Mouse (Mus musculus) cortical plate, adult 2 months (tissue): Measurements from ENCODE around the gene Lpp. TPM values are rescaled to one million over a fixed set of nuclear protein-coding genes. Genes with fewer than 3 reads are reported as not detected.

Experiments
- H3K27ac ChIP-seq: fragments of 200-500 bp; 2 replicates; pipeline ENCODE4 v1.5.1; 2012; ENCODE audit warnings: low read length, control low read depth, inconsistent platforms; ENCODE audit not compliant: insufficient read depth
- H3K4me1 ChIP-seq: fragments of 200-500 bp; 2 replicates; pipeline ENCODE4 v1.6.1; 2011; ENCODE audit warnings: low read length; ENCODE audit not compliant: control insufficient read depth, insufficient read depth
- H3K4me3 ChIP-seq: fragments of 200-500 bp; 2 replicates; pipeline ENCODE4 v1.5.1; 2011; ENCODE audit warnings: mild to moderate bottlenecking, low read length, control low read depth; ENCODE audit not compliant: insufficient read depth
- CTCF ChIP-seq: fragments of 200-500 bp; IDR thresholded peaks from 2 replicates; pipeline ENCODE4 v1.5.1; 2011; ENCODE audit warnings: mild to moderate bottlenecking, control low read depth, low read length; ENCODE audit not compliant: insufficient read depth; ENCODE audit errors: extremely low read depth
- POLR2A ChIP-seq: fragments of 200-500 bp; IDR thresholded peaks from 2 replicates; pipeline ENCODE4 v1.6.1; 2011; ENCODE audit warnings: mild to moderate bottlenecking, low read length, control low read depth; ENCODE audit not compliant: insufficient read depth; ENCODE audit errors: extremely low read depth
- polyA plus RNA-seq: library from polyadenylated mRNA; depleted of rRNA; stranded (reverse); fragments of >200 nt; gene quantifications from 2 replicates; pipeline ENCODE4 v1.2.3, GENCODE M21; 2012

The Lpp gene
- polyA plus RNA-seq, 1 experiment = 2.5 TPM

DNA sequence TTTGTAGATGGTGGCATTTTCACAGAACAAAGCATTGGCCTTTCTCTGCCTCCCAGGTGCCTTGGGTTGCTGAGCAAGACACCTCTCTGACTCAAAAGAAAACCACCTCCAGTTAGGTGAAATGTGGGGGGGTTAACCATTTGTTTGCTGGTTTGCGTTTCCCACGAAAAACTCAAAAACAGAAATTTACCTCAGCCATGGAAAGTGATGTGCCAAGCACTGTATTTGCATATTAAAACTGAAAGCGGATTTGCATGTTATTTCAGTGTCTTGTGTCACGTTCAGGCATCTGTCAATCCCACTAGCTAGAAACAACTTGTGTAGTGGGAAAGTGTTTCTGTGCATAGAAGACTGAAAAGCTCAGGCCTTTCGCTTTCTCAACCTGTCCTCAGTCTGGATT, 443.2 kb downstream of the Lpp start:
- Histone ChIP-seq H3K4me3 (no peak overlapping the region), H3K27ac (no peak overlapping the region), H3K4me1 (no peaks in the 10 kb centered on the region)
- no peak for TF ChIP-seq POLR2A
- TF ChIP-seq CTCF = no peak

DNA sequence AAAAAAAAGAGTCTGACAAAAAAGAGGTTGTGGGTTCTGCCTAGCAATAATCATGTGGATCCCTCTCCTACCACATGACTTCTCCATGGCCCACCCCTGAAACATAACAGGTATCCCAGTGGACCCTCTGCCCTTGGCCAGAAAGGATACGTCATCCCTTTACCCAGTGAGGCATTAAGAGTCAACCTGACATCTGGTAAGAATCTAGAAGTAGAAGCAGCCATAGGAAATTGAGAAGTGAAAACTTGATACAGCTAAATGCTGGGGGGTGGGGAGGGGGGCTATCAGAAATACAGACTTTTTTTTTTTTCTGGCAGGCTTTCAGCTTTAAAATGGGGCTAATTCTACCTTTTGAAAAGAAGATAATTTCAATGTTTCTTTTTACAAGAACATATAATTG, 445.7 kb downstream of the Lpp start:
- H3K27ac ChIP-seq = no peak overlapping the region

DNA sequence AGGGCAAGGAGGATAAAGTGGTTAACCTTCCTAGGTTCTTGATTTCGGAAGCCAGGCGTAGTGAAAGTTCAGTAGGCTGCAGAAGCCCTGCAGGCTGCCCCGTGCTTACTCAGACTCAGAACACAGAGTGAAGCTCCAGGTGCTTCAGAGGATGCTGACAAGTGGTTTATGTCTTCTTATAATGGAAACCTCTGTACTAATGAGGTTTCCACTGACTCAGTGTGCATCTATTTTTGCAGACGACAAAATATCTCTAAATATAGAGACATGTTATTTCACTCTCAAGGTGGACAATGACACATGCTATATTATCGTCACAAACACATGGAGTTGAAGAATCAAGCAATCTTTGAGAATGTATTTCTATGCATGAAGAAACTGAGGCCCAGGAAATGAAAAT, 446.8 kb downstream of the Lpp start:
- no peaks in the 10 kb centered on the region for H3K4me1 ChIP-seq
- no peak overlapping the region for H3K4me3 ChIP-seq
- TF ChIP-seq CTCF (no peak), POLR2A (no peak)
- H3K27ac ChIP-seq = no peak overlapping the region

More for the DNA sequence above, 445.7 kb downstream of the Lpp start:
- TF ChIP-seq CTCF (no peak), POLR2A (no peak)
- Histone ChIP-seq H3K4me3 (no peak overlapping the region), H3K4me1 (no peaks in the 10 kb centered on the region)

- no peak overlapping the region for H3K27ac ChIP-seq
- no peak overlapping the region for H3K4me3 ChIP-seq
- no peaks in the 10 kb centered on the region for H3K4me1 ChIP-seq
- no peak for TF ChIP-seq POLR2A
- TF ChIP-seq CTCF = no peak
Measured at GRCm38 (mm10) chr16:24846141-24846540, 452.8 kb downstream of the Lpp start.

- TF ChIP-seq POLR2A (no peak), CTCF (no peak)
- Histone ChIP-seq H3K4me3 (no peak overlapping the region), H3K27ac (no peak overlapping the region), H3K4me1 (no peaks in the 10 kb centered on the region)
Measured at GRCm38 (mm10) chr16:24859509-24860140, 466.3 kb downstream of the Lpp start.

- Histone ChIP-seq H3K27ac (no peak overlapping the region), H3K4me1 (no peaks in the 10 kb centered on the region), H3K4me3 (no peak overlapping the region)
- no peak for TF ChIP-seq CTCF
- TF ChIP-seq POLR2A = no peak
Measured at GRCm38 (mm10) chr16:24860445-24860844, 467.1 kb downstream of the Lpp start.

GRCm38 (mm10) chr16:24861374-24861773, 468.1 kb downstream of the Lpp start:
- no peaks in the 10 kb centered on the region for H3K4me1 ChIP-seq
- H3K27ac ChIP-seq = no peak overlapping the region
- no peak overlapping the region for H3K4me3 ChIP-seq
- TF ChIP-seq CTCF (no peak), POLR2A (no peak)

DNA sequence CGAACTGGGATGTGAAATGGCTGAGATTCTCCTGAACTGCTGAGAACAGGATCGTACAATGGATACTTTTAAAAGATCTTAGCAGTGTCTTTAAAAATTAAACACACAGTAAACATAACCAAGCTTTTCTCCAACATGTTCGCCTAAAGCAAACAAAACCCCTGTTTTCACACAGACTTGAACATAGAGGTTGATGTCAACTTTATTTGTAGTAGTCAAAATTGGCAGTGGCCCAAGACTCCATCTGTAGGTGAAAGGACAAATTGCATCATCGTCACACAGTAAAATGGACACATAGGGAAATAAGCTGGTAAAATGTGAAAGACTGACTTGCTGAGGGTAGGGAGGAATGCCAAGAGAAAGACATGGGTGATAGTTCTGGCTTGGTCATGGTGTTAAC, 480.9 kb downstream of the Lpp start:
- Histone ChIP-seq H3K4me1 (no peaks in the 10 kb centered on the region; the same call in 1 of the 2 replicates), H3K27ac (no peak overlapping the region), H3K4me3 (no peak overlapping the region)
- TF ChIP-seq POLR2A (no peak), CTCF (no peak)

DNA sequence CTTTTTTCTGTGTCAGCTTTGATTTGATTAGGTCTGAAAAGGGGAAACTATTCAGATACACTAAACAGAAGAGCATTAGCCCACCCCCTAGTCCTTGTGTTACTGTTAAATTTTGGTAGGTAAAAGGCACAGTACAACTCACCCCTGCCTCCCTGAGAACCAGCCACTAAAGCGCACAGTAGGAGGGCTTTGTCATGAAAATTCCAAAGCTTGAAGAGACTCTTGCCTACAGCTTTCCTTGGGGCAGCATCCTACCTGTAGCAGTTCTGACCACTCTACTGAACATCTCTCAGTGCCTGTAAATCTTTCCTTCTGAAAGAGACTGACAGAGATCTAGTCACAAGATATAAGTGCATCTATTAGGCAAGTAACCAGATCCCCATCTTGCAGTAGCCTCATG, 482.4 kb downstream of the Lpp start:
- Histone ChIP-seq H3K4me3 (no peak overlapping the region), H3K4me1 (peaks cover 3% of the 10 kb centered on the region), H3K27ac (no peak overlapping the region)
- TF ChIP-seq CTCF = no peak
- no peak for TF ChIP-seq POLR2A

DNA sequence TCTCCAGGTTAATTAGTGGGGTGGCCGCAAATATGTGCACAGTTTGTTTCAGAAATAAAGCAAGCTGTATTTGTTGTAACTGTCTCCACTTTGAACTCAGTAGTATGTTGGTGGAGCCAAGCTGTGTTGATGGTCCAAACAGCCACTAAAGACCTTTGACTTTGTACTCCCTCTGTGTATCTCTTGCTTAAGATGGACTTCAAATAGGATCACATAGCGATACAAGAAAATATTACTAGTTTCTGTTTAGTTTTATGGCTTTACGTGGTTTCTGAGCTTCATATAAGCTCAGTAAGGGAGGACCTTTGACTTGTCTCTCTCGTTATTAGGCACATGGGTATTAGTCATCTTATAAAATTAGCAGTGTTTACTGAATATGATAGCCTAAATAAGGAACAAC, 485.7 kb downstream of the Lpp start:
- H3K27ac ChIP-seq = no peak overlapping the region
- H3K4me1 ChIP-seq = peaks cover 3% of the 10 kb centered on the region
- TF ChIP-seq POLR2A (no peak), CTCF (no peak)
- H3K4me3 ChIP-seq = no peak overlapping the region
